Mouse (Mus musculus) stomach, embryonic 15.5 days (tissue): ENCODE results near the gene Ube2dnl1. TPM values are rescaled to one million over a fixed set of nuclear protein-coding genes. Genes with fewer than 3 reads are reported as not detected.

Source experiments
- ATAC-seq: fragments of 200-750 bp; cut with Nextera tagmentation; 2 replicates; pipeline ENCODE4 v1.8.0; 2017; ENCODE audit warnings: low read depth, moderate number of reproducible peaks, moderate TSS enrichment; ENCODE audit not compliant: insufficient read depth, low FRiP score
- H3K27ac ChIP-seq: fragments of 300-500 bp; sonication (generic); 2 replicates; pipeline ENCODE4 v1.5.1; 2015; ENCODE audit warnings: mild to moderate bottlenecking, inconsistent platforms
- H3K27me3 ChIP-seq: fragments of 300-500 bp; sonication (generic); replicated peaks from 2 replicates; pipeline ENCODE4 v1.6.1; 2015; ENCODE audit warnings: inconsistent platforms
- H3K36me3 ChIP-seq: fragments of 300-500 bp; sonication (generic); 2 replicates; pipeline ENCODE4 v1.6.1; 2015; ENCODE audit warnings: inconsistent platforms
- H3K4me1 ChIP-seq: fragments of 300-500 bp; sonication (generic); 2 replicates; pipeline ENCODE4 v1.6.1; 2015; ENCODE audit warnings: inconsistent platforms
- H3K4me2 ChIP-seq: fragments of 300-500 bp; sonication (generic); 2 replicates; pipeline ENCODE4 v1.6.1; 2015; ENCODE audit warnings: mild to moderate bottlenecking, inconsistent platforms
- H3K4me3 ChIP-seq: fragments of 300-500 bp; sonication (generic); replicated peaks from 2 replicates; pipeline ENCODE4 v1.5.1; 2015; ENCODE audit warnings: inconsistent platforms
- H3K9ac ChIP-seq: fragments of 300-500 bp; sonication (generic); 2 replicates; pipeline ENCODE4 v1.6.1; 2015; ENCODE audit warnings: inconsistent platforms
- H3K9me3 ChIP-seq: fragments of 300-500 bp; sonication (generic); 2 replicates; pipeline ENCODE4 v1.6.1; 2016; ENCODE audit warnings: inconsistent platforms
- WGBS: fragments of 180-500 bp; shearing (Covaris S2); methylation state at CpG from one replicate; pipeline ENCODE4 v1.1.7; 2015; 5-methylcytosine and 5-hydroxymethylcytosine counted together
- polyA plus RNA-seq: library from polyadenylated mRNA; unstranded; fragments of >200 nt; fragmentation: Nextera tagmentation; extraction: Ambion mirVana; gene quantifications from 2 replicates; pipeline ENCODE4 v1.2.1, GENCODE M21; 2015

Gene Ube2dnl1
- not detected in 2 replicates for polyA plus RNA-seq

DNA sequence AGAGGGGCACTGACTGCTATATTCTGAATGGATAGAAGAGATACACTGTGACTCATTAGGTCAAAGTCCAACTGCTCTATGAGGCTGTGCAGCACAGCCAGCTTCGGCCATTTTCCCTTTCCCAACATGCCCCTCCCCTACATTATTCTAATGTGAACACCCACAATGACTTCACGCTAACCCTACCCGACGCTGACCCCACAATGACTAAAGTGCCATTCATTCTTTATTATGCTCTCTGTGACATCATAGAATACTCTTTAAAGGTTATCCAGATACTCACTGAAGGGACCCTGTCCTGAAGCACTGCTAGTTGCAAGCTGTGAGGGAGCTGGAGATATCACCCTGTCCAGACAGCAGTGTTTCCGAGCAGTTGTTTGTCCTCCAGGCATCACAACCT lies at the start of gene Ube2dnl1:
Ube2dnl1 (plus strand) TSS at position 301 of the 400 bp plus-strand sequence.
- no peak within 1 kb of the TSS for H3K4me3 ChIP-seq
- no peaks in the 10 kb centered on the region for H3K4me1 ChIP-seq
- no peak within 1 kb of the TSS for H3K4me2 ChIP-seq
- H3K27me3 ChIP-seq = no peaks in the 10 kb centered on the region
- no peak within 1 kb of the TSS for H3K27ac ChIP-seq
- no peaks in the 10 kb centered on the region for H3K36me3 ChIP-seq
- no peaks in the 10 kb centered on the region for H3K9me3 ChIP-seq
- no peak within 1 kb of the TSS for H3K9ac ChIP-seq
- ATAC-seq = no peak
- WGBS = 76% methylated on average over 5 of the region's 5 CpGs

- no peak overlapping the region for H3K9ac ChIP-seq
- no peak for ATAC-seq
- no peak overlapping the region for H3K27ac ChIP-seq
- no peak overlapping the region for H3K4me3 ChIP-seq
- no peaks in the 10 kb centered on the region for H3K9me3 ChIP-seq
- no peak overlapping the region for H3K4me2 ChIP-seq
- no peaks in the 10 kb centered on the region for H3K36me3 ChIP-seq
- H3K27me3 ChIP-seq = no peaks in the 10 kb centered on the region
- H3K4me1 ChIP-seq = no peaks in the 10 kb centered on the region
Observed at GRCm38 (mm10) chrX:114895489-114895888, 9.3 kb upstream of the Ube2dnl1 start.

GRCm38 (mm10) chrX:114897506-114897905 lies 7.3 kb upstream of the Ube2dnl1 start:
- ATAC-seq = no peak
- H3K9me3 ChIP-seq = no peaks in the 10 kb centered on the region

DNA sequence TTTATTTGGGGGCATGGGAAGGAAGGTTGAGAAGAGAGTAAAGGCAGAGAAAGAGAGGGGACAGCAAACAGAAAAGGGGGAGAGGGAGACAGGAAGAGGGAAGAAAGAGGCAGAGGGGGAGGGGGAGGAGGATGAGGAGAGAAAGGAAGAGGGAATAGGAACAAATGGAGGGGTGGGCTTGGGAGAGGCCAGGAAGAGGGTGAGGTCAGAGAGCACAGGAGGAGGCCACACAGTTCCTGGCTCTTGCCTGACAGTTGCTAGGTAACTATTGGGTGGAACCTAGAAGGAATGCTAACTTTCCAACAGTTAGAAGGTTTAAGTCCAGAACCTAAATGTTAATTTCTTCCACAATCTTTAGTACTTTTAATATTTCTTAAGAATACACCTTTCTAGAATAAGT lies 1.4 kb upstream of the Ube2dnl1 start:
- H3K9ac ChIP-seq = no peak overlapping the region
- no peaks in the 10 kb centered on the region for H3K27me3 ChIP-seq
- H3K9me3 ChIP-seq = no peaks in the 10 kb centered on the region
- no peaks in the 10 kb centered on the region for H3K36me3 ChIP-seq
- no peak overlapping the region for H3K4me3 ChIP-seq
- no peak for ATAC-seq
- H3K27ac ChIP-seq = no peak overlapping the region
- no peak overlapping the region for H3K4me2 ChIP-seq
- no peaks in the 10 kb centered on the region for H3K4me1 ChIP-seq

More at GRCm38 (mm10) chrX:114897506-114897905, 7.3 kb upstream of the Ube2dnl1 start:
- H3K4me3 ChIP-seq = no peak overlapping the region
- no peaks in the 10 kb centered on the region for H3K27me3 ChIP-seq
- no peaks in the 10 kb centered on the region for H3K36me3 ChIP-seq
- H3K9ac ChIP-seq = no peak overlapping the region
- no peak overlapping the region for H3K4me2 ChIP-seq
- H3K4me1 ChIP-seq = no peaks in the 10 kb centered on the region
- H3K27ac ChIP-seq = no peak overlapping the region
- 86% methylated on average over 3 of the region's 3 CpGs for WGBS

DNA sequence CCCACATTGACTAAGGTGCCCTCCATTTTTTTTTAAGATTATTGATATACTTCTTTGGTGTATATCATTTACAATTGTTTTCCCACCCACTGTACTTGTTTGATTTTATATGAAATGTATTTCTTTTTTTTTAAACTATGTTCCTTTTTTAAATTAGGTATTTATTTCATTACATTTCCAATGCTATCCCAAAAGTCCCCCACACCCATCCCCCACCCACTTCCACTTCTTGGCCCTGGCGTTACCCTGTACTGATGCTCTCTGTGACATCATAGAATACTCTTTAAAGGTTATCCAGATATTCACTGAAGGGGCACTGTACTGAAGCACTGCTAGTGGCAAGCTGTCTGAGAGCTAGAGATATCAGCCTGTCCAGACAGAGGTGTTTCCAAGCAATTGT lies 2.5 kb downstream of the Ube2dnl1 start, which contains the start of gene Ube2dnl2:
Ube2dnl2 (plus strand) TSS at position 301 of the 400 bp plus-strand sequence.
- Histone ChIP-seq H3K4me3 (no peak within 1 kb of the TSS), H3K4me2 (no peak within 1 kb of the TSS), H3K4me1 (no peaks in the 10 kb centered on the region), H3K9ac (no peak within 1 kb of the TSS), H3K36me3 (no peaks in the 10 kb centered on the region), H3K27ac (no peak within 1 kb of the TSS), H3K27me3 (no peaks in the 10 kb centered on the region), H3K9me3 (no peaks in the 10 kb centered on the region)
- ATAC-seq = no peak
- WGBS = 90% methylated on average over 1 of the region's 1 CpGs

DNA sequence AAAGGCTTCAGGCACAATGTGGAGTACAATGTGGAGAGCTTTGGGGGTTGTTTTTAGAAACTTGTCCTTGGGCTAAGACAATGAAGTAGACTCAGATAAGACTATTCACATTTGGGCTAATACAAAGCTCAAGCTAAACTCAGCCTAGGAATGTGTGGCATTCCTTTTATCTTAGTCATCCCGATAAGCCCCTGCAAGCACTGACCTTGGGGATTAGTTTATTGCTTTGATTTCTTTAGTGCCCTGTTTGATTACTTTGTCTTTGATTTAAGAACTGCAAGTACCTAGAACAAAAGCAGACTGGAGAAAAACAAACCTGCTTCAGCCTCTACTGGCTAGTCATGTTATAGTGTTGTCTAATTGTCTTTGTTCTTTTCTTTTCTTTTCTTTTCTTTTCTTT lies 50.3 kb downstream of the Ube2dnl1 start:
- no peaks in the 10 kb centered on the region for H3K27me3 ChIP-seq
- no peak overlapping the region for H3K27ac ChIP-seq
- H3K4me1 ChIP-seq = no peaks in the 10 kb centered on the region
- no peak overlapping the region for H3K9ac ChIP-seq
- no peak overlapping the region for H3K4me2 ChIP-seq
- no peak overlapping the region for H3K4me3 ChIP-seq
- 54% methylated on average over 1 of the region's 1 CpGs for WGBS
- ATAC-seq = no peak
- H3K9me3 ChIP-seq = no peaks in the 10 kb centered on the region
- H3K36me3 ChIP-seq = no peaks in the 10 kb centered on the region

Other genes with a start within 250 kb of the Ube2dnl1 start
- not detected in 2 replicates for gene Ube2dnl2, start 2.6 kb downstream of the Ube2dnl1 start, polyA plus RNA-seq